Mouse (Mus musculus): ENCODE results near the gene Pip4k2c. TPM values are rescaled to one million over a fixed set of nuclear protein-coding genes. Genes with fewer than 3 reads are reported as not detected.
A peak's percentile ranks its signal among the peaks of the same experiment; 100 is the strongest.

The Pip4k2c gene
- polyA plus RNA-seq, 1 experiment: 22.5 TPM

- Histone ChIP-seq H3K27me3 (ENCODE audit: control insufficient read depth, insufficient read depth, insufficient read length) (no peaks in the 10 kb centered on the region), H3ac (ENCODE audit: control insufficient read depth, insufficient read length) (no peak overlapping the region), H3K4me2 (ENCODE audit: low read depth) (no peak overlapping the region), H3K36me3 (ENCODE audit: control insufficient read depth, insufficient read depth) (peaks cover 28% of the 10 kb centered on the region), H3K79me2 (ENCODE audit: control insufficient read depth, insufficient read depth) (no peaks in the 10 kb centered on the region), H3K4me3 (no peak overlapping the region)
- TF ChIP-seq TCF12 (IDR thresholded peaks at IDR 0.05; ENCODE audit: insufficient read depth, poor library complexity, severe bottlenecking) (no peak), MYOG (IDR thresholded peaks at IDR 0.05; ENCODE audit: control insufficient read depth in 1 of 3, insufficient read depth in 1 of 3, insufficient read length in 2 of 3, low read depth in 2 of 3) (no peak), USF1 (IDR thresholded peaks at IDR 0.05; ENCODE audit: low read depth) (no peak), MAX (IDR thresholded peaks at IDR 0.05; ENCODE audit: low read depth) (no peak), CEBPB (IDR thresholded peaks at IDR 0.05; ENCODE audit: insufficient read depth, poor library complexity, severe bottlenecking) (no peak), TCF3 (IDR thresholded peaks at IDR 0.05; ENCODE audit: insufficient read length, low read depth) (no peak), POLR2A (IDR thresholded peaks at IDR 0.05; ENCODE audit: insufficient read length, low read depth) (no peak), POLR2AphosphoS2 (IDR thresholded peaks at IDR 0.05; ENCODE audit: insufficient read length, low read depth) (no peak), SRF (IDR thresholded peaks at IDR 0.05; ENCODE audit: control insufficient read depth, insufficient read length, low read depth) (no peak)
These were observed 6.8 kb downstream of the Pip4k2c start for GRCm38 (mm10) chr10:127204589-127204988.

GRCm38 (mm10) chr10:127203106-127203505, 8.3 kb downstream of the Pip4k2c start:
- H3K4me2 ChIP-seq (ENCODE audit: low read depth): no peak overlapping the region
- H3ac ChIP-seq (ENCODE audit: control insufficient read depth, insufficient read length): no peak overlapping the region
- H3K4me3 ChIP-seq: no peak overlapping the region
- TF ChIP-seq REST (IDR thresholded peaks at IDR 0.05; ENCODE audit: insufficient read depth, insufficient read length) (no peak), MYOD1 (IDR thresholded peaks at IDR 0.05; ENCODE audit: control insufficient read depth in 1 of 3, insufficient read length in 2 of 3, low read depth in 2 of 3) (no peak), SRF (IDR thresholded peaks at IDR 0.05; ENCODE audit: control insufficient read depth, insufficient read length, low read depth) (no peak), E2F4 (IDR thresholded peaks at IDR 0.05; ENCODE audit: insufficient read depth) (no peak), POLR2AphosphoS2 (IDR thresholded peaks at IDR 0.05; ENCODE audit: insufficient read length, low read depth) (no peak), TCF3 (IDR thresholded peaks at IDR 0.05; ENCODE audit: insufficient read length, low read depth) (no peak), TCF12 (IDR thresholded peaks at IDR 0.05; ENCODE audit: insufficient read depth, poor library complexity, severe bottlenecking) (no peak), POLR2A (IDR thresholded peaks at IDR 0.05; ENCODE audit: insufficient read length, low read depth) (no peak), MAX (IDR thresholded peaks at IDR 0.05; ENCODE audit: low read depth) (no peak), CEBPB (IDR thresholded peaks at IDR 0.05; ENCODE audit: insufficient read depth, poor library complexity, severe bottlenecking) (no peak), MYOG (IDR thresholded peaks at IDR 0.05; ENCODE audit: control insufficient read depth in 1 of 3, insufficient read depth in 1 of 3, insufficient read length in 2 of 3, low read depth in 2 of 3) (no peak), USF1 (IDR thresholded peaks at IDR 0.05; ENCODE audit: low read depth) (no peak)
- H3K36me3 ChIP-seq (ENCODE audit: control insufficient read depth, insufficient read depth): peaks cover 28% of the 10 kb centered on the region
- H3K79me2 ChIP-seq (ENCODE audit: control insufficient read depth, insufficient read depth): no peaks in the 10 kb centered on the region
- H3K27me3 ChIP-seq (ENCODE audit: control insufficient read depth, insufficient read depth, insufficient read length): no peaks in the 10 kb centered on the region

- Histone ChIP-seq H3K36me3 (ENCODE audit: control insufficient read depth, insufficient read depth) (peaks cover 12% of the 10 kb centered on the region), H3ac (ENCODE audit: control insufficient read depth, insufficient read length) (no peak overlapping the region), H3K79me2 (ENCODE audit: control insufficient read depth, insufficient read depth) (peaks cover 2% of the 10 kb centered on the region), H3K27me3 (ENCODE audit: control insufficient read depth, insufficient read depth, insufficient read length) (no peaks in the 10 kb centered on the region), H3K4me2 (ENCODE audit: low read depth) (no peak overlapping the region), H3K4me3 (no peak overlapping the region)
- TF ChIP-seq TCF3 (IDR thresholded peaks at IDR 0.05; ENCODE audit: insufficient read length, low read depth) (no peak), MAX (IDR thresholded peaks at IDR 0.05; ENCODE audit: low read depth) (no peak), MYOG (IDR thresholded peaks at IDR 0.05; ENCODE audit: control insufficient read depth in 1 of 3, insufficient read depth in 1 of 3, insufficient read length in 2 of 3, low read depth in 2 of 3) (no peak), SRF (IDR thresholded peaks at IDR 0.05; ENCODE audit: control insufficient read depth, insufficient read length, low read depth) (no peak), POLR2AphosphoS2 (IDR thresholded peaks at IDR 0.05; ENCODE audit: insufficient read length, low read depth) (peak; percentile 29), CEBPB (IDR thresholded peaks at IDR 0.05; ENCODE audit: insufficient read depth, poor library complexity, severe bottlenecking) (no peak), USF1 (IDR thresholded peaks at IDR 0.05; ENCODE audit: low read depth) (no peak), MYOD1 (IDR thresholded peaks at IDR 0.05; ENCODE audit: control insufficient read depth in 1 of 3, insufficient read length in 2 of 3, low read depth in 2 of 3) (no peak)
These were observed 11.1 kb downstream of the Pip4k2c start for GRCm38 (mm10) chr10:127200279-127200678.

GRCm38 (mm10) chr10:127199474-127199873, 11.9 kb downstream of the Pip4k2c start:
- Histone ChIP-seq H3K4me2 (ENCODE audit: low read depth) (no peak overlapping the region), H3K36me3 (ENCODE audit: control insufficient read depth, insufficient read depth) (peaks cover 11% of the 10 kb centered on the region), H3ac (ENCODE audit: control insufficient read depth, insufficient read length) (no peak overlapping the region), H3K4me3 (no peak overlapping the region), H3K79me2 (ENCODE audit: control insufficient read depth, insufficient read depth) (peaks cover 2% of the 10 kb centered on the region), H3K27me3 (ENCODE audit: control insufficient read depth, insufficient read depth, insufficient read length) (no peaks in the 10 kb centered on the region)
- no peak for TF ChIP-seq POLR2AphosphoS2 (IDR thresholded peaks at IDR 0.05; ENCODE audit: insufficient read length, low read depth)

- peaks cover 11% of the 10 kb centered on the region for H3K36me3 ChIP-seq (ENCODE audit: control insufficient read depth, insufficient read depth)
These were observed 12.3 kb downstream of the Pip4k2c start for GRCm38 (mm10) chr10:127199068-127199467.

More at GRCm38 (mm10) chr10:127199068-127199467, 12.3 kb downstream of the Pip4k2c start:
- Histone ChIP-seq H3K79me2 (ENCODE audit: control insufficient read depth, insufficient read depth) (peaks cover 2% of the 10 kb centered on the region), H3K4me2 (ENCODE audit: low read depth) (no peak overlapping the region), H3K4me3 (no peak overlapping the region), H3ac (ENCODE audit: control insufficient read depth, insufficient read length) (no peak overlapping the region), H3K27me3 (ENCODE audit: control insufficient read depth, insufficient read depth, insufficient read length) (no peaks in the 10 kb centered on the region)
- TF ChIP-seq REST (IDR thresholded peaks at IDR 0.05; ENCODE audit: insufficient read depth, insufficient read length) (no peak), MYOG (IDR thresholded peaks at IDR 0.05; ENCODE audit: control insufficient read depth in 1 of 3, insufficient read depth in 1 of 3, insufficient read length in 2 of 3, low read depth in 2 of 3) (no peak), TCF12 (IDR thresholded peaks at IDR 0.05; ENCODE audit: insufficient read depth, poor library complexity, severe bottlenecking) (no peak), POLR2AphosphoS2 (IDR thresholded peaks at IDR 0.05; ENCODE audit: insufficient read length, low read depth) (no peak), E2F4 (IDR thresholded peaks at IDR 0.05; ENCODE audit: insufficient read depth) (no peak)
